Mouse (Mus musculus) liver, embryonic 16.5 days (tissue): ENCODE data around the gene Rnase11. TPM values are rescaled to one million over a fixed set of nuclear protein-coding genes. Genes with fewer than 3 reads are reported as not detected.
A peak's percentile ranks its signal among the peaks of the same experiment; 100 is the strongest.
"Not testable (repeated sequence)": the region's sequence is repeated elsewhere in the genome, so short reads cannot be mapped to it uniquely, and the experiment has no call there.

Source experiments
- ATAC-seq: fragments of 200-750 bp; cut with Nextera tagmentation; 2 replicates; pipeline ENCODE4 v1.8.0; 2017; ENCODE audit warnings: low read depth, mild to moderate bottlenecking, moderate number of reproducible peaks, moderate library complexity
- H3K27ac ChIP-seq: fragments of 300-500 bp; sonication (generic); 2 replicates; pipeline ENCODE4 v1.5.1; 2014; ENCODE audit warnings: mild to moderate bottlenecking, low read length
- H3K27me3 ChIP-seq: fragments of 300-500 bp; sonication (generic); 2 replicates; pipeline ENCODE4 v1.6.1; 2014; ENCODE audit warnings: low read depth, low read length, mixed read lengths; ENCODE audit not compliant: control insufficient read depth, insufficient read depth
- H3K36me3 ChIP-seq: fragments of 300-500 bp; sonication (generic); 2 replicates; pipeline ENCODE4 v1.6.1; 2014; ENCODE audit warnings: mild to moderate bottlenecking; ENCODE audit not compliant: control insufficient read depth, insufficient read depth
- H3K4me1 ChIP-seq: fragments of 300-500 bp; sonication (generic); 2 replicates; pipeline ENCODE4 v1.6.1; 2014; ENCODE audit warnings: low read depth, low read length, mixed read lengths; ENCODE audit not compliant: control insufficient read depth
- H3K4me2 ChIP-seq: fragments of 300-500 bp; sonication (generic); 2 replicates; pipeline ENCODE4 v1.6.1; 2014; ENCODE audit warnings: low read depth, low read length, mixed read lengths
- H3K4me3 ChIP-seq: fragments of 300-500 bp; sonication (generic); 2 replicates; pipeline ENCODE4 v1.5.1; 2014; ENCODE audit warnings: low read depth, mild to moderate bottlenecking, low read length
- H3K9ac ChIP-seq: fragments of 300-500 bp; sonication (generic); 2 replicates; pipeline ENCODE4 v1.6.1; 2014; ENCODE audit warnings: low read depth, low read length
- H3K9me3 ChIP-seq: fragments of 300-500 bp; sonication (generic); replicated peaks from 2 replicates; pipeline ENCODE4 v1.6.1; 2016; ENCODE audit warnings: low read length; ENCODE audit not compliant: control insufficient read depth
- WGBS: fragments of 180-500 bp; shearing (Covaris S2); extraction: QIAGEN DNeasy Blood & Tissue Kit; methylation state at CpG from one replicate; pipeline ENCODE4 v1.1.7; 2014; ENCODE audit not compliant: insufficient replicate concordance; 5-methylcytosine and 5-hydroxymethylcytosine counted together
- polyA plus RNA-seq: library from polyadenylated mRNA; unstranded; fragments of >200 nt; fragmentation: Nextera tagmentation; extraction: Ambion mirVana; gene quantifications from 2 replicates; pipeline ENCODE4 v1.2.1, GENCODE M21; 2015

The Rnase11 gene
- polyA plus RNA-seq, 1 experiment from 2014 or later = not detected

GRCm38 (mm10) chr14:51026391-51027133 is 23.4 kb downstream of the Rnase11 start:
- no peak overlapping the region for H3K4me3 ChIP-seq
- ATAC-seq = peak; percentile 47; the same call in 1 of the 2 replicates
- H3K9ac ChIP-seq = no peak overlapping the region
- 26% methylated on average over 5 of the region's 5 CpGs for WGBS
- no peak overlapping the region for H3K4me2 ChIP-seq
- H3K36me3 ChIP-seq = no peaks in the 10 kb centered on the region
- H3K27ac ChIP-seq = no peak overlapping the region
- H3K4me1 ChIP-seq = no peaks in the 10 kb centered on the region
- no peaks in the 10 kb centered on the region for H3K9me3 ChIP-seq
- no peaks in the 10 kb centered on the region for H3K27me3 ChIP-seq

- H3K27ac ChIP-seq = no peak overlapping the region
- no peaks in the 10 kb centered on the region for H3K27me3 ChIP-seq
- no peak overlapping the region for H3K9ac ChIP-seq
- 31% methylated on average over 1 of the region's 1 CpGs for WGBS
- H3K9me3 ChIP-seq = no peaks in the 10 kb centered on the region
- no peak for ATAC-seq
- H3K36me3 ChIP-seq = no peaks in the 10 kb centered on the region
- no peaks in the 10 kb centered on the region for H3K4me1 ChIP-seq
- H3K4me3 ChIP-seq = no peak overlapping the region
- H3K4me2 ChIP-seq = no peak overlapping the region
Measured at GRCm38 (mm10) chr14:51024820-51025219, 25.1 kb downstream of the Rnase11 start.

GRCm38 (mm10) chr14:51023457-51023856 is 26.5 kb downstream of the Rnase11 start:
- H3K9ac ChIP-seq = no peak overlapping the region
- WGBS = 65% methylated on average over 4 of the region's 4 CpGs
- H3K27ac ChIP-seq = no peak overlapping the region
- H3K4me1 ChIP-seq = no peaks in the 10 kb centered on the region
- no peaks in the 10 kb centered on the region for H3K27me3 ChIP-seq
- H3K9me3 ChIP-seq = no peaks in the 10 kb centered on the region
- H3K4me2 ChIP-seq = no peak overlapping the region
- H3K4me3 ChIP-seq = no peak overlapping the region
- H3K36me3 ChIP-seq = no peaks in the 10 kb centered on the region
- no peak for ATAC-seq

DNA sequence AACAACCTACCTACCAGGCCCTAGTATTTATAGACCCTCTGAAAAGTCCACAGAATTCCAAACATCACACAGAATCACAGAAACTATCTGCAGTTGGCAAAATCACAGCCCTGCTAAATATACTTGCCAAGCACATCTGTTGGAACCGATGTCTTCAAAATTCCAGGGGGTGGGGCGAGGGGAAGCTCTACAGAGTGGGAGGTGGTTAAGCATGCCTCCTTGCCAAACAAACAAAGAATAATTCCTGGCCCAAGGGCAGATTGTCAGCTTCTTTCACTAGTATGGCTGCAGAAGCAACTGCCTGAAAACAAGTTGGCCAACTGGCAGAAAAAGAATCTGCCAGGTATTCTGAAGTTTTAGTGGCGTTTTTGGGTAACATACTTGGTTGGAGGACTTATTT is 32.7 kb downstream of the Rnase11 start:
- WGBS = 56% methylated on average over 3 of the region's 3 CpGs
- Histone ChIP-seq H3K9ac (no peak overlapping the region), H3K4me1 (no peaks in the 10 kb centered on the region), H3K4me2 (no peak overlapping the region), H3K36me3 (no peaks in the 10 kb centered on the region), H3K4me3 (no peak overlapping the region), H3K27ac (no peak overlapping the region), H3K27me3 (no peaks in the 10 kb centered on the region), H3K9me3 (no peaks in the 10 kb centered on the region)
- no peak for ATAC-seq

GRCm38 (mm10) chr14:51015780-51016179 is 34.2 kb downstream of the Rnase11 start:
- H3K27me3 ChIP-seq = no peaks in the 10 kb centered on the region
- H3K9ac ChIP-seq = no peak overlapping the region
- H3K4me3 ChIP-seq = no peak overlapping the region
- no peak overlapping the region for H3K4me2 ChIP-seq
- H3K36me3 ChIP-seq = no peaks in the 10 kb centered on the region
- no peaks in the 10 kb centered on the region for H3K4me1 ChIP-seq
- H3K9me3 ChIP-seq = no peaks in the 10 kb centered on the region
- ATAC-seq = no peak
- H3K27ac ChIP-seq = no peak overlapping the region

- ATAC-seq = not testable (repeated sequence)
Measured at GRCm38 (mm10) chr14:51014724-51015123, 35.2 kb downstream of the Rnase11 start.

DNA sequence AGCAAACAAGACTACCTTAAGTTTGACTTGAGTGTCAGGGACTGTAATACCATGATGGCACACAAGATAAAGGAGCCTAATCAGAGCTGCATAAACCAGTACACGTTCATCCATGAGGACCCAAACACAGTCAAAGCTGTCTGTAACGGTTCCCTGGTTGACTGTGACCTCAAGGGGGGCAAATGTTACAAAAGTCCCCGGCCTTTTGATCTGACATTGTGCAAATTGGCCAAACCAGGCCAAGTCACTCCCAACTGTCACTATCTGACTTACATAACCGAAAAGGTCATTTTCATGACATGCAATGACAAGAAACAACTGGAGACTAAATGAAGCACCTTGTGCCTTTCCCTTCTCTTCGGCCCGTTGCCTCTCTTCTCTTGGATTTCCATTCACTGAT is 40.4 kb downstream of the Rnase11 start:
- no peaks in the 10 kb centered on the region; the same call in 1 of the 2 replicates for H3K4me1 ChIP-seq
- no peak overlapping the region for H3K4me3 ChIP-seq
- H3K4me2 ChIP-seq = no peak overlapping the region
- H3K36me3 ChIP-seq = no peaks in the 10 kb centered on the region
- WGBS = 60% methylated on average over 6 of the region's 6 CpGs
- ATAC-seq = no peak
- H3K27me3 ChIP-seq = no peaks in the 10 kb centered on the region
- no peak overlapping the region for H3K9ac ChIP-seq
- no peak overlapping the region for H3K27ac ChIP-seq
- H3K9me3 ChIP-seq = no peaks in the 10 kb centered on the region

More at GRCm38 (mm10) chr14:51014724-51015123, 35.2 kb downstream of the Rnase11 start:
- H3K36me3 ChIP-seq, H3K27me3 ChIP-seq, H3K4me1 ChIP-seq, H3K9me3 ChIP-seq, H3K9ac ChIP-seq, H3K4me2 ChIP-seq, H3K27ac ChIP-seq, H3K4me3 ChIP-seq: not testable (repeated sequence)
- 67% methylated on average over 3 of the region's 3 CpGs for WGBS

DNA sequence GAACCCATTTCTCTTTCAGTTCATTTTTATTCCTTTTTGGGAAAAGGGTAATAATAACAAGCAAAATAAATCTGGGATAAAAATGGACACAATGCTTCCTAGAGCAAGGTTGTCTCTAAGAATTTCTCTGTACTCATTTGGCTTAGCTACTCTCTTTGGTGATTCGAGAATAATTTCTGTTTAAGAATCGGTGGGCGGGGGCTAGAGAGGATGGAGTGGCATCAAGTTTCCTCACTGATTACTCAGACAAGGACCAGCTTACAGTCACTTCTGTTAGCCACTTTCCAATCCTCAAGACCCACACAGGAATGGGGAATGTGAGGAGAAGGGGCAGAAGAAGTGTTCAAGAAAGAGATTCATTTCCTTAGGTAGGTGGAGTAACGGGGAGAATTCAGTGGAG is 41.2 kb downstream of the Rnase11 start:
- no peak overlapping the region for H3K9ac ChIP-seq
- no peak overlapping the region; the same call in 1 of the 2 replicates for H3K27ac ChIP-seq
- no peaks in the 10 kb centered on the region for H3K9me3 ChIP-seq
- H3K4me3 ChIP-seq = no peak overlapping the region
- H3K4me1 ChIP-seq = no peaks in the 10 kb centered on the region; the same call in 1 of the 2 replicates
- H3K27me3 ChIP-seq = no peaks in the 10 kb centered on the region
- no peak for ATAC-seq
- no peaks in the 10 kb centered on the region for H3K36me3 ChIP-seq
- whole genome bisulfite sequencing = 61% methylated on average over 4 of the region's 4 CpGs
- H3K4me2 ChIP-seq = no peak overlapping the region

- no peaks in the 10 kb centered on the region for H3K9me3 ChIP-seq
- no peak overlapping the region for H3K4me2 ChIP-seq
- no peak overlapping the region for H3K9ac ChIP-seq
- H3K4me1 ChIP-seq = no peaks in the 10 kb centered on the region; the same call in 1 of the 2 replicates
- WGBS = 48% methylated on average over 13 of the region's 13 CpGs
- H3K27ac ChIP-seq = peak overlapping the region; percentile 57
- peak; percentile 19; the same call in 1 of the 2 replicates for ATAC-seq
- H3K4me3 ChIP-seq = no peak overlapping the region
- H3K36me3 ChIP-seq = no peaks in the 10 kb centered on the region
- H3K27me3 ChIP-seq = no peaks in the 10 kb centered on the region
Measured at GRCm38 (mm10) chr14:51007914-51008713, 41.8 kb downstream of the Rnase11 start.
